Mouse (Mus musculus): ENCODE measurements at regions not wholly inside any gene's neighbourhood (a gene's known extent, or its start where the extent isn't known, plus 50 kb on each side); places are given as distances from the start of the nearest gene placed in this dataset.
A peak's percentile ranks its signal among the peaks of the same experiment; 100 is the strongest.

- Histone ChIP-seq H3K4me1 (ENCODE audit: insufficient read depth, low read length) (no peaks in the 10 kb centered on the region), H3K27ac (no peak overlapping the region), H3K9me3 (ENCODE audit: low read length) (no peaks in the 10 kb centered on the region), H3K27me3 (ENCODE audit: insufficient read depth, low read length) (no peaks in the 10 kb centered on the region), H3K4me3 (ENCODE audit: low read length) (no peak overlapping the region), H3K4me2 (ENCODE audit: low read depth, low read length) (no peak overlapping the region), H3K36me3 (ENCODE audit: insufficient read depth, low read length) (no peaks in the 10 kb centered on the region), H3K9ac (replicated peaks; ENCODE audit: low read length) (no peak overlapping the region)
- WGBS: 41% methylated on average over 17 of the region's 17 CpGs
- TF ChIP-seq CTCF (IDR thresholded peaks at IDR 0.05; ENCODE audit: low read depth): no peak
- peak; percentile 84 for ATAC-seq
- DNase-seq (ENCODE audit: low spot score): peak; percentile 51
Observed at GRCm38 (mm10) chr16:51915034-51915928, 115.7 kb upstream of the Cblb start.

GRCm38 (mm10) chr16:51915929-51916308 is 115.1 kb upstream of the Cblb start:
- no peak overlapping the region for H3K27ac ChIP-seq
- no peaks in the 10 kb centered on the region for H3K36me3 ChIP-seq (ENCODE audit: insufficient read depth, low read length)
- H3K9me3 ChIP-seq (ENCODE audit: low read length): no peaks in the 10 kb centered on the region
- ATAC-seq (no peak), DNase-seq (ENCODE audit: low spot score) (no peak)
- H3K4me1 ChIP-seq (ENCODE audit: insufficient read depth, low read length): no peaks in the 10 kb centered on the region
- H3K4me2 ChIP-seq (ENCODE audit: low read depth, low read length): no peak overlapping the region
- H3K27me3 ChIP-seq (ENCODE audit: insufficient read depth, low read length): no peaks in the 10 kb centered on the region
- TF ChIP-seq CTCF (IDR thresholded peaks at IDR 0.05; ENCODE audit: low read depth): no peak
- no peak overlapping the region for H3K4me3 ChIP-seq (ENCODE audit: low read length)
- H3K9ac ChIP-seq (replicated peaks; ENCODE audit: low read length): no peak overlapping the region
- 66% methylated on average over 13 of the region's 13 CpGs for WGBS

DNA sequence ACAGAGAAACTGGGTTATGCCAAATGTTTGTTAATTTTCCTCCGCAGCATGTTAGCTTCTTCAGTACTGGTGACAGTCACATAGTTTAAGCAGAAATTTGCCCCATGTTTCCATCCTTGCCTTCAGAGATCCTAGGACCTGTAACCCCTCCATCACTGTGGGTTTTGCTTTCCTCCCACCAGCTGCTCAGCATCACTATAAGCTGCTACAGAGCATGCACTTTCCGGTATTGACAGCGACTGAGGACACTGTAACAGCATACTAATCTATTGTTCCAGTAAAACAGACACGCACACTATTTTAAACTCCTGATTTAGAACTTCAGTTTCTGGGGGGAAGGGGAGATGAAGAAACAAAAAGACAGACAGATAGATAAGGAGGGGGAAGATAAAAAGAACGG is 114.7 kb upstream of the Cblb start:
- no peak for TF ChIP-seq CTCF (IDR thresholded peaks at IDR 0.05; ENCODE audit: low read depth)
- Histone ChIP-seq H3K4me2 (ENCODE audit: low read depth, low read length) (no peak overlapping the region), H3K4me3 (ENCODE audit: low read length) (no peak overlapping the region), H3K9me3 (ENCODE audit: low read length) (no peaks in the 10 kb centered on the region), H3K27ac (no peak overlapping the region), H3K4me1 (ENCODE audit: insufficient read depth, low read length) (no peaks in the 10 kb centered on the region), H3K27me3 (ENCODE audit: insufficient read depth, low read length) (no peaks in the 10 kb centered on the region), H3K36me3 (ENCODE audit: insufficient read depth, low read length) (no peaks in the 10 kb centered on the region), H3K9ac (replicated peaks; ENCODE audit: low read length) (no peak overlapping the region)
- WGBS: 52% methylated on average over 5 of the region's 5 CpGs
- DNase-seq (ENCODE audit: low spot score): no peak
- ATAC-seq: no peak

DNA sequence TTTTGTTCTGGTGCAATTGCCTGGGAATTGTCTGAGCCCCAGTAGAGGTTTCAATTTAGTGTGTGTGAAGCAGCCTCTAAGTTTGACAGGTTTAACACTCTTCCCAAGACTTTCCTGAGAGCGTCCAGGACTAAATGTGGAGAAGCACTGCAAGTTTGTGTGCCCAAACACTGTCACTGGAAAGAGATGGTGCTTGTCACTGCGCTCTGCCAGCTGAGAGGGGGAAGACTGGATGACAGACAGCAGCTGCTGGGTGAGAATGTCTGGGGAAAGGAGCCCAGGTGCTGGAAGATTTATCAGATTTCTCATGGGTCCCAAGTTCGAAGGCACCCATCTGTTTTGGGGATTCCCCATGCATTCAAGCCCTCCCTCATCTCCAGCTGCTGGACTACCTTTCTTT is 114.2 kb upstream of the Cblb start:
- Histone ChIP-seq H3K36me3 (ENCODE audit: insufficient read depth, low read length) (no peaks in the 10 kb centered on the region), H3K4me3 (ENCODE audit: low read length) (no peak overlapping the region), H3K27ac (no peak overlapping the region), H3K9ac (replicated peaks; ENCODE audit: low read length) (no peak overlapping the region), H3K4me2 (ENCODE audit: low read depth, low read length) (no peak overlapping the region), H3K4me1 (ENCODE audit: insufficient read depth, low read length) (no peaks in the 10 kb centered on the region), H3K9me3 (ENCODE audit: low read length) (no peaks in the 10 kb centered on the region), H3K27me3 (ENCODE audit: insufficient read depth, low read length) (no peaks in the 10 kb centered on the region)
- ATAC-seq (no peak), DNase-seq (ENCODE audit: low spot score) (no peak)
- WGBS: 48% methylated on average over 3 of the region's 3 CpGs
- TF ChIP-seq CTCF (IDR thresholded peaks at IDR 0.05; ENCODE audit: low read depth): no peak

GRCm38 (mm10) chr16:51917540-51917939 is 113.5 kb upstream of the Cblb start:
- 44% methylated on average over 2 of the region's 2 CpGs for WGBS
- H3K9ac ChIP-seq (replicated peaks; ENCODE audit: low read length): no peak overlapping the region
- no peak overlapping the region for H3K27ac ChIP-seq
- ATAC-seq (no peak), DNase-seq (ENCODE audit: low spot score) (no peak)
- H3K4me3 ChIP-seq (ENCODE audit: low read length): no peak overlapping the region
- no peaks in the 10 kb centered on the region for H3K27me3 ChIP-seq (ENCODE audit: insufficient read depth, low read length)
- no peaks in the 10 kb centered on the region for H3K36me3 ChIP-seq (ENCODE audit: insufficient read depth, low read length)
- no peak overlapping the region for H3K4me2 ChIP-seq (ENCODE audit: low read depth, low read length)
- no peaks in the 10 kb centered on the region for H3K9me3 ChIP-seq (ENCODE audit: low read length)
- no peak for TF ChIP-seq CTCF (IDR thresholded peaks at IDR 0.05; ENCODE audit: low read depth)
- no peaks in the 10 kb centered on the region for H3K4me1 ChIP-seq (ENCODE audit: insufficient read depth, low read length)

- Histone ChIP-seq H3K4me1 (ENCODE audit: insufficient read depth, low read length) (no peaks in the 10 kb centered on the region), H3K4me2 (ENCODE audit: low read depth, low read length) (no peak overlapping the region), H3K27me3 (ENCODE audit: insufficient read depth, low read length) (no peaks in the 10 kb centered on the region), H3K27ac (no peak overlapping the region), H3K9ac (replicated peaks; ENCODE audit: low read length) (no peak overlapping the region), H3K4me3 (ENCODE audit: low read length) (no peak overlapping the region), H3K36me3 (ENCODE audit: insufficient read depth, low read length) (no peaks in the 10 kb centered on the region), H3K9me3 (ENCODE audit: low read length) (no peaks in the 10 kb centered on the region)
- no peak for ATAC-seq
- no peak for DNase-seq (ENCODE audit: low spot score)
- no peak for TF ChIP-seq CTCF (IDR thresholded peaks at IDR 0.05; ENCODE audit: low read depth)
- WGBS: 93% methylated on average over 4 of the region's 4 CpGs
Observed at GRCm38 (mm10) chr16:51921025-51921424, 110.0 kb upstream of the Cblb start.

DNA sequence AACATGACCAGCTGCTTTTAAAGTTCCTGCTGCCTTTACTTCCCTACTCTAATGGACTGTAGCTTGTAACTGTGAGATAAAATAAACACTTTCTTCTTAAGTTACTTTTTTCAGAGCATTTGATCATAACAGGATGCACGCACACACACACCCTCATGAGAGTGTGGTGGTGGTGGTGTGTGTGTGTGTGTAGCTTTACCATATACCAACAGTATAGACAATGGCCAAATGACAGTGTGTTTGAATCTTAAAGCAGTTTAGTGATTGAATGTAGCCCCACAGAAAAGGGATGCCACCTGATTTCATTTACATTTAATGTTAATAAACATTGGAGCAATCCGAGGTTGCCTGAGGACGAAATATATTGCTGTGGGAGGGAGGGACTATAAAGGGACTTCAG is 108.4 kb upstream of the Cblb start:
- Histone ChIP-seq H3K4me2 (ENCODE audit: low read depth, low read length) (no peak overlapping the region), H3K9ac (replicated peaks; ENCODE audit: low read length) (no peak overlapping the region), H3K9me3 (ENCODE audit: low read length) (no peaks in the 10 kb centered on the region), H3K27me3 (ENCODE audit: insufficient read depth, low read length) (no peaks in the 10 kb centered on the region), H3K36me3 (ENCODE audit: insufficient read depth, low read length) (no peaks in the 10 kb centered on the region), H3K4me1 (ENCODE audit: insufficient read depth, low read length) (no peaks in the 10 kb centered on the region), H3K27ac (no peak overlapping the region), H3K4me3 (ENCODE audit: low read length) (no peak overlapping the region)
- ATAC-seq (no peak), DNase-seq (ENCODE audit: low spot score) (no peak)
- no peak for TF ChIP-seq CTCF (IDR thresholded peaks at IDR 0.05; ENCODE audit: low read depth)
- WGBS: 61% methylated on average over 3 of the region's 3 CpGs

All from hindbrain, postnatal 0 days (tissue).